In genomic region chr11:97199519-97199918, GRCm38 (mm10) we compare ENCODE assay signal across 21 mouse cellular contexts. TPM values are rescaled to one million over a fixed set of nuclear protein-coding genes. Genes with fewer than 3 reads are reported as not detected.
DNase-seq lines count a peak whose midpoint lies in the region; ATAC-seq and TF ChIP-seq lines count a peak whose summit lies in the region.
"Had no signal": no experiment of that assay in that cellular context is flagged by ENCODE, and none has a peak within 500 bp of the region (broad histone marks: within the 10 kb centered on the region; RNA-seq: fewer than 3 reads in every experiment).

No protein-coding gene starts in this region.

- no peaks in the 10 kb centered on the region for H3K36me3 ChIP-seq in intestine, embryonic 16.5 days (ENCODE audit: control insufficient read depth, insufficient read depth, low read length)
- H3K36me3 ChIP-seq in intestine, embryonic 15.5 days, result no peaks in the 10 kb centered on the region
- H3K36me3 ChIP-seq in C2C12 (ENCODE audit: control insufficient read depth, insufficient read depth), result peaks cover 1% of the 10 kb centered on the region
- H3K36me3 ChIP-seq in liver, embryonic 16.5 days (ENCODE audit: control insufficient read depth, insufficient read depth), result no peaks in the 10 kb centered on the region
- H3K36me3 ChIP-seq: embryonic facial prominence, embryonic 13.5 days had no signal

- H3K4me3 ChIP-seq in intestine, embryonic 16.5 days (ENCODE audit: low read length), result no peak overlapping the region
- no peak overlapping the region for H3K4me3 ChIP-seq in intestine, embryonic 15.5 days (replicated peaks)
- no peak overlapping the region for H3K4me3 ChIP-seq in C2C12 (ENCODE audit: insufficient read depth, poor library complexity, severe bottlenecking)
- H3K4me3 ChIP-seq in liver, embryonic 16.5 days (ENCODE audit: low read depth, low read length), result no peak overlapping the region
- H3K4me3 ChIP-seq: embryonic facial prominence, embryonic 13.5 days; forebrain, embryonic 13.5 days; gastrocnemius, adult 2 months had no signal

- no peaks in the 10 kb centered on the region for H3K9me3 ChIP-seq in intestine, embryonic 16.5 days (ENCODE audit: control insufficient read depth, low read length)
- H3K9me3 ChIP-seq in intestine, embryonic 15.5 days, result no peaks in the 10 kb centered on the region
- no peaks in the 10 kb centered on the region for H3K9me3 ChIP-seq in liver, embryonic 16.5 days (replicated peaks; ENCODE audit: control insufficient read depth, low read length)
- H3K9me3 ChIP-seq: embryonic facial prominence, embryonic 13.5 days; forebrain, embryonic 13.5 days had no signal

- H3K79me3 ChIP-seq in C2C12 (ENCODE audit: low read depth), result no peaks in the 10 kb centered on the region

- no peak overlapping the region for H3K27ac ChIP-seq in intestine, embryonic 16.5 days (ENCODE audit: low read length)
- H3K27ac ChIP-seq in intestine, embryonic 15.5 days, result no peak overlapping the region
- H3K27ac ChIP-seq in liver, embryonic 16.5 days (ENCODE audit: low read length), result no peak overlapping the region
- H3K27ac ChIP-seq: embryonic facial prominence, embryonic 13.5 days; forebrain, embryonic 13.5 days; gastrocnemius, adult 2 months; hindbrain, embryonic 14.5 days had no signal

- no peaks in the 10 kb centered on the region for H3K4me1 ChIP-seq in intestine, embryonic 16.5 days (ENCODE audit: control insufficient read depth, insufficient read depth, low read length)
- no peaks in the 10 kb centered on the region for H3K4me1 ChIP-seq in intestine, embryonic 15.5 days (replicated peaks)
- H3K4me1 ChIP-seq in liver, embryonic 16.5 days (ENCODE audit: control insufficient read depth, low read depth, low read length), result no peaks in the 10 kb centered on the region; the same call in 1 of the 2 replicates
- H3K4me1 ChIP-seq: embryonic facial prominence, embryonic 13.5 days; forebrain, embryonic 13.5 days had no signal

- DNase-seq in 416B (ENCODE audit: low read depth), result peak; percentile 65
- no peak for DNase-seq in gastrocnemius, adult 18-20 months (ENCODE audit: low spot score)
- DNase-seq in cerebellum, postnatal 25 days, result no peak
- DNase-seq: B cell, adult 2 months; cerebellum, adult 11 months; cerebellum, adult 8-10 months; cerebellum, postnatal 36 days; forebrain, postnatal 0 days; gastrocnemius, adult 2 months; gastrocnemius, postnatal 25 days; heart, adult 11 months; heart, postnatal 10 days; kidney, adult 8-10 months had no signal

- no peak overlapping the region for H3K9ac ChIP-seq in intestine, embryonic 16.5 days (ENCODE audit: low read depth, low read length)
- no peak overlapping the region for H3K9ac ChIP-seq in intestine, embryonic 15.5 days
- H3K9ac ChIP-seq in liver, embryonic 16.5 days (ENCODE audit: low read depth, low read length), result no peak overlapping the region
- H3K9ac ChIP-seq: embryonic facial prominence, embryonic 13.5 days; forebrain, embryonic 13.5 days; forebrain, postnatal 0 days; hindbrain, embryonic 14.5 days had no signal

- H3K4me2 ChIP-seq in intestine, embryonic 16.5 days (ENCODE audit: low read depth, low read length), result no peak overlapping the region
- no peak overlapping the region for H3K4me2 ChIP-seq in intestine, embryonic 15.5 days (replicated peaks)
- no peak overlapping the region for H3K4me2 ChIP-seq in liver, embryonic 16.5 days (ENCODE audit: low read depth, low read length)
- H3K4me2 ChIP-seq: embryonic facial prominence, embryonic 13.5 days; forebrain, embryonic 13.5 days; hindbrain, embryonic 14.5 days had no signal

- no peak overlapping the region for H3ac ChIP-seq in C2C12 (ENCODE audit: control insufficient read depth, insufficient read length, low read depth)

- TF ChIP-seq CTCF in C2C12 (IDR thresholded peaks at IDR 0.05; ENCODE audit: control insufficient read depth, insufficient read depth, insufficient read length), result no peak

- no peaks in the 10 kb centered on the region for H3K79me2 ChIP-seq in C2C12 (ENCODE audit: control insufficient read depth, insufficient read depth)

- 0 out of 2 replicates have a peak, but pooled peaks have one; percentile 26 for ATAC-seq in intestine, embryonic 16.5 days
- no peak for ATAC-seq in intestine, embryonic 15.5 days
- ATAC-seq in liver, embryonic 16.5 days (ENCODE audit: low read depth), result peak; percentile 59; the same call in 1 of the 2 replicates
- ATAC-seq: forebrain, embryonic 13.5 days; forebrain, postnatal 0 days; intestine, postnatal 0 days had no signal

- H3K27me3 ChIP-seq in intestine, embryonic 16.5 days (replicated peaks; ENCODE audit: control insufficient read depth, insufficient read depth, low read length), result no peaks in the 10 kb centered on the region
- no peaks in the 10 kb centered on the region for H3K27me3 ChIP-seq in intestine, embryonic 15.5 days (replicated peaks)
- H3K27me3 ChIP-seq in C2C12 (ENCODE audit: control insufficient read depth, insufficient read depth, insufficient read length), result no peaks in the 10 kb centered on the region
- no peaks in the 10 kb centered on the region for H3K27me3 ChIP-seq in liver, embryonic 16.5 days (ENCODE audit: control insufficient read depth, insufficient read depth, low read depth, low read length)
- H3K27me3 ChIP-seq: embryonic facial prominence, embryonic 13.5 days; forebrain, embryonic 13.5 days had no signal

- 73% methylated on average over 6 of the region's 6 CpGs for WGBS in intestine, embryonic 16.5 days
- 70% methylated on average over 6 of the region's 6 CpGs for WGBS in intestine, embryonic 15.5 days
- 56% methylated on average over 6 of the region's 6 CpGs for WGBS in liver, embryonic 16.5 days (ENCODE audit: insufficient replicate concordance)

TF ChIP-seq in C2C12, 6 proteins besides CTCF, POLR2A, EP300 and RAD21:
- TF ChIP-seq USF1 (IDR thresholded peaks at IDR 0.05; ENCODE audit: low read depth) (no peak), CEBPB (IDR thresholded peaks at IDR 0.05; ENCODE audit: low read depth) (peak; percentile 40)

RNA-seq across cellular contexts. Expression of gene Kpnb1, which starts 11.8 kb away (rescaled TPM):
- 31.9 and 36.3 TPM in 2 replicates for polyA plus RNA-seq in intestine, embryonic 16.5 days (2015; fragmentation: Nextera tagmentation; extraction: Ambion mirVana)
- polyA plus RNA-seq in intestine, embryonic 15.5 days (2015; fragmentation: Nextera tagmentation; extraction: Ambion mirVana), result 49.2 and 49.4 TPM in 2 replicates
- 180 TPM for polyA plus RNA-seq in C2C12 (2012; fragmentation: generic; extraction: Trizol)
- polyA plus RNA-seq in liver, embryonic 16.5 days (2015; fragmentation: Nextera tagmentation; extraction: Ambion mirVana), result 14.5 and 15.9 TPM in 2 replicates
- total RNA-seq in gastrocnemius, adult 18-20 months (2021), result 10 to 100 TPM; 47.7 to 52.4 TPM

RNA-seq across cellular contexts. Expression of gene Tbkbp1, which starts 48.2 kb away (rescaled TPM):
- 2.0 TPM in 2 replicates for polyA plus RNA-seq in intestine, embryonic 16.5 days (2015; fragmentation: Nextera tagmentation; extraction: Ambion mirVana)
- 3.8 and 4.2 TPM in 2 replicates for polyA plus RNA-seq in intestine, embryonic 15.5 days (2015; fragmentation: Nextera tagmentation; extraction: Ambion mirVana)
- 0.46 TPM for polyA plus RNA-seq in C2C12 (2012; fragmentation: generic; extraction: Trizol)
- 0.84 and 1.1 TPM in 2 replicates for polyA plus RNA-seq in liver, embryonic 16.5 days (2015; fragmentation: Nextera tagmentation; extraction: Ambion mirVana)
- total RNA-seq in gastrocnemius, adult 18-20 months (2021), result 1 to 10 TPM; 3.3 to 6.8 TPM
